Mouse (Mus musculus) heart, adult 2 months (tissue): ENCODE measurements around the gene Hoxc9. TPM values are rescaled to one million over a fixed set of nuclear protein-coding genes. Genes with fewer than 3 reads are reported as not detected.

Experiments
- DNase-seq, 2 experiments: peaks; one replicate each; pipeline ENCODE4 v3.0.0; 2021
- H3K27ac ChIP-seq: fragments of 200-600 bp; 2 replicates; pipeline ENCODE4 v1.8.1; 2022
- H3K27me3 ChIP-seq: fragments of 200-500 bp; 2 replicates; pipeline ENCODE4 v1.6.1; 2012; ENCODE audit warnings: mild to moderate bottlenecking, low read length, inconsistent platforms, mixed read lengths; ENCODE audit not compliant: control insufficient read depth, insufficient read depth
- H3K36me3 ChIP-seq: fragments of 200-500 bp; 2 replicates; pipeline ENCODE4 v1.6.1; 2012; ENCODE audit warnings: low read length, inconsistent platforms; ENCODE audit not compliant: control insufficient read depth, insufficient read depth
- H3K4me1 ChIP-seq: fragments of 200-500 bp; 2 replicates; pipeline ENCODE4 v1.6.1; 2011; ENCODE audit warnings: low read length; ENCODE audit not compliant: control insufficient read depth, insufficient read depth
- H3K4me3 ChIP-seq: fragments of 200-600 bp; 2 replicates; pipeline ENCODE4 v1.8.1; 2022
- H3K79me2 ChIP-seq: fragments of 200-500 bp; replicated peaks from 2 replicates; pipeline ENCODE4 v1.6.1; 2012; ENCODE audit warnings: mild to moderate bottlenecking, inconsistent platforms, low read length, moderate library complexity, mixed read lengths; ENCODE audit not compliant: control insufficient read depth, insufficient read depth
- H3K9ac ChIP-seq: fragments of 200-500 bp; 2 replicates; pipeline ENCODE4 v1.6.1; 2012; ENCODE audit warnings: low read depth, mild to moderate bottlenecking, control low read depth, inconsistent platforms, low read length, mixed read lengths
- CTCF ChIP-seq: fragments of 200-600 bp; IDR thresholded peaks from 2 replicates; pipeline ENCODE4 v1.8.1; 2022; ENCODE audit warnings: antibody characterized with exemption, mild to moderate bottlenecking, moderate library complexity
- EP300 ChIP-seq: fragments of 200-500 bp; IDR thresholded peaks from 2 replicates; pipeline ENCODE4 v1.6.1; 2011; ENCODE audit warnings: low read depth, low read length, control low read depth; ENCODE audit not compliant: insufficient read depth
- POLR2A ChIP-seq: fragments of 200-500 bp; IDR thresholded peaks from 2 replicates; pipeline ENCODE4 v1.6.1; 2011; ENCODE audit warnings: mild to moderate bottlenecking, low read depth, low read length, control low read depth; ENCODE audit not compliant: insufficient read depth
- WGBS: fragments of 180-500 bp; shearing (Covaris S2); methylation state at CpG from one replicate; pipeline ENCODE4 v1.1.7; 2018; 5-methylcytosine and 5-hydroxymethylcytosine counted together
- intact Hi-C: fragments of 180-260 bp; cut with DNase I; formaldehyde crosslinking; loops from one replicate; pipeline ENCODE4 v1.15.1; 2025
- polyA plus RNA-seq: library from polyadenylated mRNA; depleted of rRNA; stranded (reverse); fragments of >200 nt; gene quantifications from 2 replicates; pipeline ENCODE4 v1.2.3, GENCODE M21; 2012
- total RNA-seq, 2 experiments: library from RNA; stranded (reverse); gene quantifications; 2 replicates each; pipeline ENCODE4 v1.2.3; 2021

Gene Hoxc9
- total and polyA plus RNA-seq, 3 experiments = not detected

- Histone ChIP-seq H3K9ac (no peak overlapping the region), H3K36me3 (no peaks in the 10 kb centered on the region), H3K27me3 (peaks cover 45% of the 10 kb centered on the region), H3K79me2 (no peaks in the 10 kb centered on the region), H3K27ac (no peak overlapping the region), H3K4me3 (no peak overlapping the region), H3K4me1 (no peaks in the 10 kb centered on the region)
- no peak for DNase-seq
- 2% methylated on average over 50 of the region's 50 CpGs for WGBS
- no peak for TF ChIP-seq POLR2A
- TF ChIP-seq EP300 = no peak
- no peak for TF ChIP-seq CTCF
- intact Hi-C loops = no loop called here
Measured at GRCm38 (mm10) chr15:102937036-102937666, 39.1 kb upstream of the Hoxc9 start.

GRCm38 (mm10) chr15:102939256-102940155 is 36.7 kb upstream of the Hoxc9 start:
- Histone ChIP-seq H3K36me3 (no peaks in the 10 kb centered on the region), H3K27me3 (peaks cover 46% of the 10 kb centered on the region), H3K9ac (no peak overlapping the region), H3K79me2 (no peaks in the 10 kb centered on the region), H3K27ac (no peak overlapping the region), H3K4me1 (no peaks in the 10 kb centered on the region), H3K4me3 (no peak overlapping the region)
- 4% methylated on average over 34 of the region's 34 CpGs for WGBS
- TF ChIP-seq CTCF (no peak), POLR2A (no peak), EP300 (no peak)
- no peak for DNase-seq
- intact Hi-C loops = no loop called here

- DNase-seq = no peak
- H3K27me3 ChIP-seq = peaks cover 36% of the 10 kb centered on the region
- H3K4me1 ChIP-seq = no peaks in the 10 kb centered on the region
- H3K9ac ChIP-seq = no peak overlapping the region
- no peak overlapping the region for H3K27ac ChIP-seq
- TF ChIP-seq POLR2A = no peak
- peak; percentile 17; the same call in 1 of the 2 replicates for TF ChIP-seq CTCF
- no peak for TF ChIP-seq EP300
- H3K36me3 ChIP-seq = no peaks in the 10 kb centered on the region
- no peaks in the 10 kb centered on the region for H3K79me2 ChIP-seq
- no peak overlapping the region for H3K4me3 ChIP-seq
- 2% methylated on average over 53 of the region's 53 CpGs for WGBS
- intact Hi-C loops = no loop called here
Measured at GRCm38 (mm10) chr15:102942739-102943467, 33.3 kb upstream of the Hoxc9 start.

- intact Hi-C loops = no loop called here
Measured at GRCm38 (mm10) chr15:102943468-102943813, 32.8 kb upstream of the Hoxc9 start.

GRCm38 (mm10) chr15:102945185-102946077 is 30.8 kb upstream of the Hoxc9 start:
- 19% methylated on average over 22 of the region's 22 CpGs for WGBS
- H3K36me3 ChIP-seq = no peaks in the 10 kb centered on the region
- intact Hi-C loops = no loop called here

More at GRCm38 (mm10) chr15:102943468-102943813, 32.8 kb upstream of the Hoxc9 start:
- H3K27ac ChIP-seq = no peak overlapping the region
- H3K4me1 ChIP-seq = no peaks in the 10 kb centered on the region
- H3K36me3 ChIP-seq = no peaks in the 10 kb centered on the region
- peaks cover 36% of the 10 kb centered on the region for H3K27me3 ChIP-seq
- H3K79me2 ChIP-seq = no peaks in the 10 kb centered on the region
- H3K4me3 ChIP-seq = no peak overlapping the region
- DNase-seq = no peak
- no peak overlapping the region for H3K9ac ChIP-seq
- no peak for TF ChIP-seq POLR2A
- no peak for TF ChIP-seq CTCF
- no peak for TF ChIP-seq EP300
- 8% methylated on average over 5 of the region's 5 CpGs for WGBS

More at GRCm38 (mm10) chr15:102945185-102946077, 30.8 kb upstream of the Hoxc9 start:
- Histone ChIP-seq H3K79me2 (no peaks in the 10 kb centered on the region), H3K27me3 (peaks cover 29% of the 10 kb centered on the region), H3K27ac (no peak overlapping the region), H3K4me1 (no peaks in the 10 kb centered on the region), H3K4me3 (no peak overlapping the region), H3K9ac (no peak overlapping the region)
- TF ChIP-seq CTCF (no peak), POLR2A (no peak), EP300 (no peak)
- no peak for DNase-seq
